Mouse (Mus musculus) embryo, embryonic 11.5 days (tissue): Measurements from ENCODE around the gene Cobll1.

Source experiments
- DNase-seq: peaks from one replicate; pipeline ENCODE4 v3.0.0-alpha.2; 2012; ENCODE audit warnings: low read depth, low spot score

Gene Cobll1

GRCm38 (mm10) chr2:65100001-65100400 is 139.2 kb downstream of the Cobll1 start:
- no peak for DNase-seq

GRCm38 (mm10) chr2:65095571-65095970 is 143.6 kb downstream of the Cobll1 start:
- no peak for DNase-seq

GRCm38 (mm10) chr2:65093990-65094389 is 145.2 kb downstream of the Cobll1 start:
- no peak for DNase-seq

- DNase-seq: no peak
Measured at GRCm38 (mm10) chr2:65090986-65091385, 148.2 kb downstream of the Cobll1 start.

- DNase-seq: no peak
Measured at GRCm38 (mm10) chr2:65087197-65087596, 152.0 kb downstream of the Cobll1 start.

- no peak for DNase-seq
Measured at GRCm38 (mm10) chr2:65083411-65083810, 155.8 kb downstream of the Cobll1 start.

GRCm38 (mm10) chr2:65077544-65077943 is 161.7 kb downstream of the Cobll1 start:
- no peak for DNase-seq

- no peak for DNase-seq
Measured at GRCm38 (mm10) chr2:65075840-65076239, 163.4 kb downstream of the Cobll1 start.

- no peak for DNase-seq
Measured at GRCm38 (mm10) chr2:65075431-65075830, 163.8 kb downstream of the Cobll1 start.

- DNase-seq: no peak
Measured at GRCm38 (mm10) chr2:65072205-65072604, 167.0 kb downstream of the Cobll1 start.

GRCm38 (mm10) chr2:65053764-65054163 is 185.4 kb downstream of the Cobll1 start:
- DNase-seq: no peak

- DNase-seq: no peak
Measured at GRCm38 (mm10) chr2:65052191-65053012, 186.8 kb downstream of the Cobll1 start.

- no peak for DNase-seq
Measured at GRCm38 (mm10) chr2:65050776-65051175, 188.4 kb downstream of the Cobll1 start.

- no peak for DNase-seq
Measured at GRCm38 (mm10) chr2:65048234-65049017, 190.8 kb downstream of the Cobll1 start.
